Mouse (Mus musculus) kidney, adult 2 months (tissue): Measurements from ENCODE around the gene Chic1.

ENCODE experiments used
- CTCF ChIP-seq: fragments of 200-500 bp; conservative IDR thresholded peaks from 2 replicates; pipeline ENCODE4 v1.5.1; 2011; ENCODE audit warnings: low read depth, mild to moderate bottlenecking, control low read depth, low read length, moderate library complexity, mixed read lengths; ENCODE audit not compliant: insufficient read depth, insufficient read length
- POLR2A ChIP-seq: fragments of 200-500 bp; IDR thresholded peaks from one replicate; pipeline ENCODE4 v1.6.1; 2011; ENCODE audit warnings: low read depth, low read length, control low read depth

DNA sequence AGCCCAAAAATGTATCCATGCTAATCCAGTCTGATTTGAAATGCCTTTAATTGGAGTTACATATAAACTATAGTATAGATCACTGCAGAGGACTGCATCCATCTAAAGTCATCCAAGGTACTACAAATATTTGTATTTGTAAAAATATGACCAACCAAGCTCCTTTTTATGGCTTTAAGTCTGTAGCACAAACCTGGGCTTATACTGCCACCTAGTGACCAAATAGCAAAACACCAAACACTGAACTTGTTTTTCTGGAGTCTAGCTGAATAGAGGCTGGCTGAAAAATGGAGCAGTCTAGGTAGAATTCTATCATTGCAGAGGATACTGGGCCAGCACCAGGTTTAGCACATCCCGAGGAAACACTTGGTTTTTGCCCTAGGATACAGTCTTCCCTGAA lies 84.5 kb downstream of the Chic1 start:
- TF ChIP-seq CTCF = no peak
- no peak for TF ChIP-seq POLR2A
